Mouse (Mus musculus) right cerebral cortex, postnatal 4 days (tissue): ENCODE measurements at regions not wholly inside any gene's neighbourhood (a gene's known extent, or its start where the extent isn't known, plus 50 kb on each side); places are given as distances from the start of the nearest gene placed in this dataset.
A peak's percentile ranks its signal among the peaks of the same experiment; 100 is the strongest.

Experiments
- DNase-seq: peaks from one replicate; pipeline ENCODE4 v3.0.0-alpha.2; 2022

DNA sequence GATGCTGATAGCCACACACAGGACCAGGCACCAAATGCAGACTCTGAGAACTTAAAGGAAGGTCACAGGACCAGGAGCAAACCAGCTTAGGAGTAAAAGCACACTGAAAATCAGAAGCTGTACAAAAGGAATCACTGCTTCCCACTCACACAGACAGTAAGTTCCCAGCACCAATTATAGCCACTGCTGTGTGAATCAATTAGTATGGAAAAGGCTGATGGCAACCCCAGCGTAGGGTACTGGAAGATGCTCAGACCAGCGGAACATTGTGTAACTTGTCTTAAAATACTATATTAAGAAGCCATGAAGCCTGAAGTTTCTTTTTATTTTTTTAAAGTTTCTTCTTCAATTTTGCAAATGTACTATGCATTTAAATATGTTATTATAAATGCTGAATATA is 115.8 kb downstream of the Lnpk start:
- DNase-seq = no peak

- DNase-seq = no peak
Observed at GRCm38 (mm10) chr2:74461211-74461844, 117.9 kb downstream of the Lnpk start.

DNA sequence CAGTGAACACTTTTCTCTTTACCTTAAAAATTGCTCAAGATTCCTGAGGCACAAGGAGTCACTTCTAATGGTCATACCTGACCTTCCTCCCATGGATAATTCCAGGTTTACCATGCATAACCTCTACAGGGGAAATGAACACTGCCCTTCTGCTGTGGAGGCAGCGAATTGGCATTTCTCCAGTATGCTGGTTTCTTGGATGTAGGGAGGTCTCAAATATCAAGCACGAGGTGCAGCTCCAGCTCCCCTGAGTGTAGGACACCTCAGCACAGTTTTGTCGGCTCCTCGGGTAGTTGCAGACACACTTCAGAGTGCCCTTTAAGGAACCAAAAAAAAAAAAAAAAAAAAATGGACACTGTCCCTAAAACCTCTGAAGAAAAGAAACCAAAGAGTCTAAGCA is 124.8 kb downstream of the Lnpk start:
- no peak for DNase-seq

GRCm38 (mm10) chr2:74452679-74453078 is 126.6 kb downstream of the Lnpk start:
- no peak for DNase-seq

DNA sequence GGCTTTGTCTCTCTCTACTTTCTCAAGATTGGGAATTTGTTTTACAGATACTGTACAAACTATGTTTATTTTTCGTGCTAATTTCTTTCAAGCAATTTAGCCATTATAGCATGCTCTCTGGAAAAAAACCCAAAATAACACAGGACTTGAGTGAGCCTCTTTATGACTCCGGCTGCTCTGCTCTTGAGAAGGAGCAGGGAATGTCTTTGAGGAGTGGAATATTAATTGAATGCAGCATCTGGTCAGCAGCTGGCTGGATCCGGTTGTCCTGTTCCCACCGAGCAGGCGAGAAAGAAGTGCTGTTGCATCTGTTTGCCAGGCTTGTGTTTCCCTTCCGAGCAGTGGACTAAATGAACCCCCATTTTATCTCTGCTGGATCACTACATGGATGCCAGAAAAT is 127.7 kb downstream of the Lnpk start:
- DNase-seq = no peak

DNA sequence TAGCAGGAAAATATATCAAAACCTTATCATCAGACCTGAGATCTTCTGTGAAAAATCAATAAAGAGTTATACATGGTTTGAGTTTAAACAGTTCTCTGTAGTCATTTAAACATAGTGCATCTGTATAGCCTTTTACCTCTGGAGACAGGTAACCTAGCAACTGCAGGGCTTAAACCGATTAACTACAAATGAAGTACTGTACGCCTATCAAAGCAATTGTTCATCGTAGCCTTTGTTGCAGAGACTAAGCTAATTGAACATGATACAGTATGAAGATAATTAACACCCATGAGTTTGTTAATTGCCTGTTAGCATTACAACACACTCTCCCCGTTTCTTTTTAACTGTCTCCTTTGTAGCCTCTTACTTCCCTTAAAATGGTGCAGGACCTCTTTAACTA is 128.2 kb downstream of the Lnpk start:
- no peak for DNase-seq

GRCm38 (mm10) chr2:74450064-74450765 is 129.0 kb downstream of the Lnpk start:
- DNase-seq = no peak

DNA sequence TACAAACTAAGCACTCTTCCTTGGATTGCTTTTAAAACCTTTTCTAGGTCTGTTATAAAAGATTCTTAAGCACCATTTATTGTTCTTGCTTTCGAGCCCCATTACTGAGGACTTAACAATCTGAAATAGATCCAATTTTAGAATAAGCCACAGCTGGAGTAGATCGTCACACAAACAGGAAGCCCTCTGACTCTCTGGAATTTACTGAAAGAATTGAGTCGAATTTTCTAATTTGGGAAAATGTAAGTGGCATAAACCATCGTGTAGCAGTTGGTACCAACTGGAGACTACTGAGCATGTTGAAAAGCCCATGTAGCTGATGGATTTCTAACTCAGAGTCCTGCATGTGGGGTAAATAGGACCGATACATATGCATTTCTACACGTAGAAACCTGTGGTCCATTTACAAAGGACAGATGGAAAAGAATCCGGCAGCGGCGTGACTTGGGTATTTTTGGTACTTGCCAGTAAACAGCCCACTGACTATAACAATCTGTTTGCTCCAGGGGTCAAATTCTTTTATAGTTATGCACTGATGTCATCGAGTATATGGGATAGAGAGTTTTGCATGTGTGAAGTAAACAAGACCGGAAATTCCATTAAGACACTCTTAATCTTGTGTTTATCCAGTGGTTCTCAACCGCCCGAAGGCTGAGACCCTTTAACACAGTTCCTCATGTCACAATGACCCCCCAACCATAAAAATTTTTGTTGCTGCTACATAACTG is 143.9 kb downstream of the Lnpk start:
- no peak for DNase-seq

- peak; percentile 22 for DNase-seq
Observed at GRCm38 (mm10) chr2:74426746-74427145, 152.5 kb downstream of the Lnpk start.

DNA sequence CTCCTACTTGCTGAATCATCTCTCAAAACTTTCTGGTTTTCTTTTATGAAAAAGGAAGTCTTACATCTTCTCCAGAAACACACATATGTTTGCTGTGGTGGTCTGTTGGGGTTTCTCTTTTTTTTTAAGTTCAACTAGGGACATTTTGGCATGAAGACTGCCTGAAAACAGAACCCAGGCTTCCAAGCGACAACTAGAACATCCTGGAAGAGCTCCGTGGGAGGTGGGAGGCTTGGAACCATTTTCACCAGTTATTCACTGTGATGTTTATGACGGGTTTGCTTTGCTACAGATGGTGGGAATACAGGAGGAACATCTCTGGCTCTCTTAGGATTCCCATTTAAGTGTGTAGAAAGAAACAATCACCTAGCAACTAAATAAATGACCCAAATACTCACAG is 154.5 kb downstream of the Lnpk start:
- no peak for DNase-seq

DNA sequence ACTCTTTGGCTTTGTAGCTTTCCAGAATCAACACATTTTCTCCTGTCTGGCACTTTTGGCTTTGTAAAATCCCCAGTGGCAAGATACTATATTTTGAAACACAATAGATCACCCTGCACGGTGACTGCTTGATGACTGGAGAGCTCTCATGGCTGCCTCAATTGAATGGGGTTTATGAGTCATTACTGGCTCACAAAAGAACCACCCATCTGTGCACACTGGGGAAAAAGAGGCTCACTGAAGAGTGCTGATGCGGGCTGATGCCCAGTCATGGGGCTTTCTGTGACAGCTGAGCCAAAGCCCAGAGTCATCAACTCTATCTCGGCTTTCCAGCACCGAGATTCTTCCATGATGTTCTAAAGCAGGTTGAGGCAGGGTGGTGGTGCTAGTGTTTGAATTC is 163.1 kb downstream of the Lnpk start:
- no peak for DNase-seq

- DNase-seq = no peak
Observed at GRCm38 (mm10) chr2:74414721-74415120, 164.5 kb downstream of the Lnpk start.

DNA sequence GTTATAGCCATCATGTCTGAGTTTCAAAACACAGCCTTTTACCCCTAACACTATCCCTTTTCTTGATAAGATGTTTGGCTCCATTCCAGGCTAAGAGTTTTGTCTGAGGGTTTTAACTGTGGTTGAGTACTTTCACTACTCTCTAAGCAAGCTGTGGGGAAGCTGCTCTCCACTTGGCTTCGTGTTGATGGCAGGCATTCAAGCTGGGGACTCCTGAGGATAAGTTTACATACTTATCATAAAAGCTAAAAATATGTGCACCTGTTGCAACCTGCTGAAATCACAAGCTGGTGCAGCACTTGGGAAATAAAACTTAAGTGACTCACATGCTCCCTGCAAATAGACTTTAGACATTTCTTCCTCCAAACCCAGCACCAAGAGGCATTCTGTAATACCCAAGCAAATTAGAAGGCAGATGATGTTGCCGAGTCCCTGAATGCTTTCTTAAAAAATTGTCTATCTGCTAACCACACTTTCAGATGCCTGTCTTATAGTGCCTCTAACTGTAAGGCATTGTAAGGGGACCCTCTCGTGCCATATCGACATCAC is 169.3 kb downstream of the Lnpk start:
- peak; percentile 22 for DNase-seq

- no peak for DNase-seq
Observed at GRCm38 (mm10) chr2:74404493-74404892, 174.7 kb downstream of the Lnpk start.

DNA sequence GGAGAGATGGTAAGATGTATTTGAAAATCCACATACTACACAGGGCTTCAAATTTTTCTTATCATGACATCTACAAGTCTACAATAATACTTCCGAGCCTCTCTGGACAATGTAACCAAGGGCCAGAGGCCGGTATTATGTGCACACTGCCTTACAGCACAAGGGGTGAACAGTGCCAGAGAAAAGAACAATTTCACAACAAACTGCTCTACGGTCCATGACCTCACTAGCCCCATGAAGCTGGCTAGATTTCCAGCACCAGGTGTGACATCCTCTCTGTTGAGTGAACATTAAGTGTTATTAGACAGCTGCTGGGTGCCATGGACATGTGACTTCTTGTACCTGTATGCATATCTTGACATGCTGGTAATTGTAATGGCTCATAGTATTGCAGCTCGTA is 188.2 kb downstream of the Lnpk start:
- no peak for DNase-seq

GRCm38 (mm10) chr2:74388078-74388477 is 191.2 kb downstream of the Lnpk start:
- no peak for DNase-seq

DNA sequence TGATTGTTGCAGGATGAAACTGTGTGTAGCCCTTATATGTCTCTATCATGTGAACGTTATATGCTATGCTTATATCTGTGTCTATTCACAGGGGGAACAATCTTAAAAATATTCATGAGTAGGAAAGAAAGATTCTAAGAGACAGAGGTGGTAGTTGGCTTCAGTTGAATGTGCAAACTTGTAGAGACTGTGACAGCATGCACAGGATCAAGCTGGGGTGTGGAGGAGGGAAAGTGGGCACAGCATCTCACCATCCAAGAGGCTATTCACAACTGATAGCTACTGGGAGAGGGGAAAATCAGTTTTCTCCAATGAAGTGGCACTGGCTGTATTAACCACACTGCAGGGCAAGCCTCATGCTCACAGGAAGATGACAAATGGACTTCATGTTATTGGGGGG is 194.3 kb downstream of the Lnpk start:
- no peak for DNase-seq

DNA sequence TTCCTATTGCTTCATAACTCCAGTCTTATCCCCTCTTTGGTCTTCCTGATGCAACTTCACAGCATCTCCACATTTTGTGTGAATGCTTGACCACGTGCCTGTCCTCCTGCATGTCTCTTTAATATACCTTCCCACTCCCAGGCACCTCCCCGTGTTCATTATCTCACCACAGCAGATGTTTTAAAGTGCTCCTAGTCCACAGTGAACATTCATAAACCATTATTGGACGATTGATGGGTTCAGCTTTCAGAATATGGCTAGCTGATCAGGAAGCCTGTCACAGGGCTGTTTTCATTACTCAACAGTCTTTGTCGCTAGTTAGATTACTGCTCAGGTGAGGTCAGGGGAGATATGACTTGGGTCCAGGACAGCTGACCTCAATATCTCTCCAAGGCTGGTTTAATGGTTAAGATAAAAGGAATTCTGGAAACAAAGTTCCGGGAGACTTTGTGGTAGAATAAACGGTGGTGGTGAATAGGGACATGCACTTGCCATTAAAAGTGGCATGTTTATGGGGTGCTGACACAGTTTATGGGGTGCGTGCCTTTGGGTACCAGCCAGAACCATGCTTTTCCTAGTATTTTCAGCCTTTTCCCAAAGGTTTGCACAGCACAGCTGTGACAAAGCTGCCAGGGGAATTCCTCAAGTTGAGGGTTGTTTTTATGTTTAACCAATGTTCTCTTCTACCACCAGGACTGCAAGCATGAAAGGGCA is 198.5 kb downstream of the Lnpk start:
- DNase-seq = no peak

GRCm38 (mm10) chr2:74378709-74379108 is 200.5 kb downstream of the Lnpk start:
- no peak for DNase-seq

DNA sequence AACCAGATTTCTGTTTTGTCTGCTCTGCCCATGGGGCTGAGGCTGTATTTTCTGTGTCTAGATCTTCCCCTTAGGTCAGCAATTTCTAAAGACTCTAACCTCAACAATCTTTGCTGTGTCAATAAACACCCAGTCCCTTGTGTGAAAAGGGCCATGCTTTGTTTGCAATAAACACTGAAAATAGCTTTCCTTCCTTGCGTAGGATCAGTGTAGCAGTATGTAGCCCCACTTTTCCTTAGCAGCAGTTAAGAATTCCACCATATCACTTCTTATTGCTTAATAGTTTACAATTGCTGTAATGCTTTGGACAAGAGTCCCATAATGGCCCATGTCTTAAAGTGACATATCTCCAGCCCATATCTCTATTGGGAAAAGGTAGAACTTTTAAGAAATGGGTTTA is 205.3 kb downstream of the Lnpk start:
- DNase-seq = no peak

- DNase-seq = no peak
Observed at GRCm38 (mm10) chr2:74373056-74373455, 206.2 kb downstream of the Lnpk start.

DNA sequence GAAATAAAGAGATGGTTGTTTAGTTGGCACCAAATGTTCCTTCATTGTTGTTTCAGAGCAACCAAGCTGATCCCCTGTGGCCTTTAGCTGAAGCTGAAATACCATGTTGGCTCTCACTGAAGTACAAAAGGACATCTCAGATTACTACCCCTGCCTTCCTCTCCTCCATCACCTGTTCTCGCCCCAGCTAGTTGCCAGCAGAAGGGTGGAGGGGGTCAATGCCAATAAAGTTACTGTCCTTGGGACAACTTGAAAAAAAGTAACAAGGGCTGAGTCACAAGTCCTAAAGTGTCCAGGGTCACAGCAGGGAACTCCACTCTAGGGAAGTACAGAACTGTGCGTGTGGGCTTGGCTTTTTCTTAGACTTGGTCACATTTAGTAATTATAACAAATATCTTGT is 216.0 kb downstream of the Lnpk start:
- DNase-seq = no peak

GRCm38 (mm10) chr2:74354591-74354990 is 224.6 kb downstream of the Lnpk start:
- DNase-seq = no peak
